Mouse (Mus musculus): Measurements from ENCODE around the gene Sap30. TPM values are rescaled to one million over a fixed set of nuclear protein-coding genes. Genes with fewer than 3 reads are reported as not detected.

Gene Sap30
- polyA plus RNA-seq, 1 experiment, result 20.5 TPM

DNA sequence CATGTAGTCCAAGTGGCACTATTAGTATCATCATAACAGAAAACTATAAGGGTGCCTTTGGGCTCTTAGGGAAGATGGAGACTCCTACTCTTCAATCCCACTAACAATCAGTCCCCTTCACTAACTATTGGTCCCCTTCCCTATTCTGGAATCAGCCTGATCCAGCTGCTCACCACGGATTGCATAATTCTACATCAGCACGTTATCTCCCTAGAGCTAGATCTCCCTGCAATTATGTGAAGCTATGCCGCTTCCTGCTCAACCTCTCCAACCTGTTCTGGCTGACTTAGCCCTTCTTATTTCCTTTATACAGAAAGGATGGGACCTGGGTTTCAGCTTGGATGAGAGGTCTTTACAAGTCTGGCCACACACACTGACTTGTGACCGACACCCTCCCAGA lies 44.4 kb downstream of the Sap30 start:
- H3K79me2 ChIP-seq (ENCODE audit: control insufficient read depth, insufficient read depth), result no peaks in the 10 kb centered on the region
- H3K36me3 ChIP-seq (ENCODE audit: control insufficient read depth, insufficient read depth), result no peaks in the 10 kb centered on the region
- H3K4me3 ChIP-seq (ENCODE audit: insufficient read depth, poor library complexity, severe bottlenecking), result no peak overlapping the region
- H3K79me3 ChIP-seq (ENCODE audit: low read depth), result no peaks in the 10 kb centered on the region
- TF ChIP-seq MYOD1 (IDR thresholded peaks at IDR 0.05; ENCODE audit: control insufficient read depth, insufficient read length, low read depth), result no peak
- TF ChIP-seq USF1 (IDR thresholded peaks at IDR 0.05; ENCODE audit: low read depth), result no peak
- TF ChIP-seq MYOG (IDR thresholded peaks at IDR 0.05; ENCODE audit: control insufficient read depth, extremely low read depth, insufficient read length), result no peak
- no peak for TF ChIP-seq MAX (IDR thresholded peaks at IDR 0.05)
- TF ChIP-seq CEBPB (IDR thresholded peaks at IDR 0.05; ENCODE audit: low read depth), result no peak
- no peak for TF ChIP-seq CTCF (IDR thresholded peaks at IDR 0.05; ENCODE audit: control insufficient read depth, insufficient read depth, insufficient read length)
- no peak for TF ChIP-seq FOSL1 (IDR thresholded peaks at IDR 0.05; ENCODE audit: insufficient read depth, low read length, poor library complexity, severe bottlenecking)
- H3K27me3 ChIP-seq (ENCODE audit: control insufficient read depth, insufficient read depth, insufficient read length), result peaks cover 3% of the 10 kb centered on the region
- H3ac ChIP-seq (ENCODE audit: control insufficient read depth, insufficient read length, low read depth), result no peak overlapping the region

DNA sequence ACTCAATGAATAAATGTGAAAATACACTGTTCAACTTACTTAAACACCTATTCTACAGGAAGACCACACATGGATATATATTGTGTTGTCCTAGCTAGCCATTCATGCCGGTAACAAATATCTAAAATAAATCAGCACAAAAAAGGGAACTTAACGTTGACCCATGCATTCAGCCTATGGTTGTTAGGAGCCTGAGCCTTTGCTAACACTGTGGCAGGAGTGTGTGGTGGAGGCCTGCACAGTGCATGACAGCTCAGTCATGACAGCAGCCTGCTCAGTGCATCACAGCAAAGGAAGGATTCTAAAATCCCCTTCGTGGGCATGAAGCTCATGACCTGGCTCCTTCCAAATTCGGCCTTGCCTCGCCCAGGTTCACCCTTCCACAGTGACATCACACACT lies 46.1 kb downstream of the Sap30 start:
- H3K36me3 ChIP-seq (ENCODE audit: control insufficient read depth, insufficient read depth), result no peaks in the 10 kb centered on the region
- no peaks in the 10 kb centered on the region for H3K79me2 ChIP-seq (ENCODE audit: control insufficient read depth, insufficient read depth)
- H3K27me3 ChIP-seq (ENCODE audit: control insufficient read depth, insufficient read depth, insufficient read length), result peaks cover 8% of the 10 kb centered on the region
- no peaks in the 10 kb centered on the region for H3K79me3 ChIP-seq (ENCODE audit: low read depth)
- no peak overlapping the region for H3K4me3 ChIP-seq (ENCODE audit: insufficient read depth, poor library complexity, severe bottlenecking)
- H3ac ChIP-seq (ENCODE audit: control insufficient read depth, insufficient read length, low read depth), result no peak overlapping the region
- TF ChIP-seq MYOG (IDR thresholded peaks at IDR 0.05; ENCODE audit: control insufficient read depth, extremely low read depth, insufficient read length), result no peak
- no peak for TF ChIP-seq MYOD1 (IDR thresholded peaks at IDR 0.05; ENCODE audit: control insufficient read depth, insufficient read length, low read depth)
- TF ChIP-seq CTCF (IDR thresholded peaks at IDR 0.05; ENCODE audit: control insufficient read depth, insufficient read depth, insufficient read length), result no peak
- TF ChIP-seq FOSL1 (IDR thresholded peaks at IDR 0.05; ENCODE audit: insufficient read depth, low read length, poor library complexity, severe bottlenecking), result no peak
- TF ChIP-seq MAX (IDR thresholded peaks at IDR 0.05), result no peak
- TF ChIP-seq USF1 (IDR thresholded peaks at IDR 0.05; ENCODE audit: low read depth), result no peak
- TF ChIP-seq CEBPB (IDR thresholded peaks at IDR 0.05; ENCODE audit: low read depth), result no peak

DNA sequence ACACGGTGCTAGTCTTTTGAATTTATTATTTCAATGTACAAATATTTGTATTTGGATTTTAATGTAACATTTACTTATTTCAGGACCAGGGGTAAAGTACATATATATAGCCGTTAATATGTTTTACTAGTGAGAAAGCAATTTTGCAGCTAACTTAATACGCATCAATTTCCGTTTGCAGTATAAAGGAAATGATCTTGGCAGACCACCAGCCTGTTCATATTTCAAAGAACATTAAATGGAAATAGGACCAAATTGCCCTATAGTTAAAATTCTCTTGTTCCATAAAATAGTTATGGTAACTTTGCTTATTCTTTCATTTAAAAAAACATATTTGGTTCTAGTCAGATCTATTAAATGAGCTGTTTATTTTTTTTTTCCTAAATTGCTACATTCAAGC lies 46.5 kb downstream of the Sap30 start:
- H3K4me3 ChIP-seq (ENCODE audit: insufficient read depth, poor library complexity, severe bottlenecking), result no peak overlapping the region
- H3ac ChIP-seq (ENCODE audit: control insufficient read depth, insufficient read length, low read depth), result no peak overlapping the region
- no peaks in the 10 kb centered on the region for H3K36me3 ChIP-seq (ENCODE audit: control insufficient read depth, insufficient read depth)
- peaks cover 8% of the 10 kb centered on the region for H3K27me3 ChIP-seq (ENCODE audit: control insufficient read depth, insufficient read depth, insufficient read length)
- TF ChIP-seq USF1 (IDR thresholded peaks at IDR 0.05; ENCODE audit: low read depth), result no peak
- no peak for TF ChIP-seq MYOG (IDR thresholded peaks at IDR 0.05; ENCODE audit: control insufficient read depth, extremely low read depth, insufficient read length)
- no peak for TF ChIP-seq MAX (IDR thresholded peaks at IDR 0.05)
- no peak for TF ChIP-seq MYOD1 (IDR thresholded peaks at IDR 0.05; ENCODE audit: control insufficient read depth, insufficient read length, low read depth)
- TF ChIP-seq FOSL1 (IDR thresholded peaks at IDR 0.05; ENCODE audit: insufficient read depth, low read length, poor library complexity, severe bottlenecking), result no peak
- no peak for TF ChIP-seq CEBPB (IDR thresholded peaks at IDR 0.05; ENCODE audit: low read depth)
- no peak for TF ChIP-seq CTCF (IDR thresholded peaks at IDR 0.05; ENCODE audit: control insufficient read depth, insufficient read depth, insufficient read length)
- no peaks in the 10 kb centered on the region for H3K79me2 ChIP-seq (ENCODE audit: control insufficient read depth, insufficient read depth)
- H3K79me3 ChIP-seq (ENCODE audit: low read depth), result no peaks in the 10 kb centered on the region

DNA sequence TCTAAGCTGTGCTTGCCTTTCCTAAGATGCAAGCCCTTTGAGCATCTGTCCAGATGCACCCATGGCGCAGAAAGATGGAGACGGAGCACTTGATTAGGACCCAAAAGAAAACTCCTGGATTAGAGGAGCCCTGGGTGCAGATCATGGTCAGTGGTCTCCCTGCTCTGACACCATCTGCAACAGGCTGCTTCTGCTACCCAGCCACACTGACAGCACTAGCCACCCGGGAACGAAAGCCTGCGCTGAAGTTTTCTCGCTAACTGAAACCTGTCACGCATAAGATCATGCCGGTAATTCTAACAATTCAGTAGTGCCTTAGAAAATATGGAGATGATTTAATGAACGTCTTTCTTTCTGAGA lies 51.2 kb downstream of the Sap30 start:
- no peaks in the 10 kb centered on the region for H3K79me3 ChIP-seq (ENCODE audit: low read depth)
- H3K4me3 ChIP-seq (ENCODE audit: insufficient read depth, poor library complexity, severe bottlenecking), result no peak overlapping the region
- H3ac ChIP-seq (ENCODE audit: control insufficient read depth, insufficient read length, low read depth), result no peak overlapping the region
- H3K27me3 ChIP-seq (ENCODE audit: control insufficient read depth, insufficient read depth, insufficient read length), result peaks cover 8% of the 10 kb centered on the region
- no peaks in the 10 kb centered on the region for H3K79me2 ChIP-seq (ENCODE audit: control insufficient read depth, insufficient read depth)
- TF ChIP-seq CEBPB (IDR thresholded peaks at IDR 0.05; ENCODE audit: low read depth) (no peak), MAX (IDR thresholded peaks at IDR 0.05) (no peak), CTCF (IDR thresholded peaks at IDR 0.05; ENCODE audit: control insufficient read depth, insufficient read depth, insufficient read length) (no peak)
- no peaks in the 10 kb centered on the region for H3K36me3 ChIP-seq (ENCODE audit: control insufficient read depth, insufficient read depth)

DNA sequence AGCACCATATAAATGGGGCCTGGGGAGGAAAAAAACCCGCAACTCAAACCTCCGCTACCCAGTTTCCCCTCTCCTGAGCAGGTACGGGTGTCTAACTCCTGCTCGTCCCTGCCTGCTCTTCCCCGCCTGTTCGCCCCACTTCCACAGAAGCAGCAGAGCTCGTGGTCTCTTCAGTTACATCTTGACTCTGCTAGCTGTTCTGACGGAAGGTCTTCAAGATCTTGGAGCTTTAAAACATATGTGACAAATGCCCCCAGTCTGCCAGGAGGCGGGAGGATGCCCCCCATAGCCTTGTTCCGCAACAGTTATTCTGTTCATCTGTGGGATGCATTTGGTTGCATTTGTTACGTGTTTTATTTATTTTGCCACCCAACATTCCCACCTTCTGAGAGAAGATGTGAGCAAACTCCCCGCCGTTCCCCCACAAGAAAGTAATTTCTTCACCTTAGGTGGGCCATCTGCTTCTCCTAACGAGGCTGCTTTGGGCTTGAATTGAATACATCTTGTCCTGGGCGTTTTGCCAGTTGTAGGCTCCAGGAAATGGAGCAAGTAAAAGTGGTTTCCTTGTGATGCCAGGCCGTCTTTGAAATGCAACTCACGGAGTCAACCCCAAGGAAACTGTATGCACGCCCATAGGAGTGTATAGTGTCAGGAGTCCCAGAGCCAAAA lies 51.8 kb downstream of the Sap30 start:
- H3K79me2 ChIP-seq (ENCODE audit: control insufficient read depth, insufficient read depth), result no peaks in the 10 kb centered on the region
- H3K79me3 ChIP-seq (ENCODE audit: low read depth), result no peaks in the 10 kb centered on the region

DNA sequence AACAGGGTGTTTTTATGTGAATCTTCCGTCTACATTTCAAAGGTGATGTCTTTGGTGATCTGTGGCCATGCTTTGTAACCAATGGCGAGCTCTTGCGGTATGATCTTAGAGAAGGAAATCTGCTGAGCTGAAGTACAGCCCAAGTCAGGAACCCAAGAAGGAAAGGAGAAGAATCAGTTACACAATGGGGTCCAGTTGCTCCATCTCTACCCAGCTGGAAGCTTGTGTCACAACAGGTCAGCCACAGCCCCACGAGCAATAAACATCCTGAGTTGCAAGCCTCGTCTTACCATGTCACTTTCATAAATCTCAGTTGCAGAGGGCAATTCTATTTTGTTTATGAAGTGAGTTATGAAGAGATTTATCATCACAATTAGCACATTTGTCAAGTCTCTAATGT lies 54.9 kb downstream of the Sap30 start:
- Histone ChIP-seq H3K4me3 (ENCODE audit: insufficient read depth, poor library complexity, severe bottlenecking) (no peak overlapping the region), H3K27me3 (ENCODE audit: control insufficient read depth, insufficient read depth, insufficient read length) (peaks cover 5% of the 10 kb centered on the region), H3K79me2 (ENCODE audit: control insufficient read depth, insufficient read depth) (no peaks in the 10 kb centered on the region), H3K79me3 (ENCODE audit: low read depth) (no peaks in the 10 kb centered on the region), H3K36me3 (ENCODE audit: control insufficient read depth, insufficient read depth) (no peaks in the 10 kb centered on the region), H3ac (ENCODE audit: control insufficient read depth, insufficient read length, low read depth) (no peak overlapping the region)
- TF ChIP-seq FOSL1 (IDR thresholded peaks at IDR 0.05; ENCODE audit: insufficient read depth, low read length, poor library complexity, severe bottlenecking) (no peak), MYOG (IDR thresholded peaks at IDR 0.05; ENCODE audit: control insufficient read depth, extremely low read depth, insufficient read length) (no peak), CEBPB (IDR thresholded peaks at IDR 0.05; ENCODE audit: low read depth) (no peak), USF1 (IDR thresholded peaks at IDR 0.05; ENCODE audit: low read depth) (no peak), MAX (IDR thresholded peaks at IDR 0.05) (no peak), CTCF (IDR thresholded peaks at IDR 0.05; ENCODE audit: control insufficient read depth, insufficient read depth, insufficient read length) (no peak), MYOD1 (IDR thresholded peaks at IDR 0.05; ENCODE audit: control insufficient read depth, insufficient read length, low read depth) (no peak)

More for the DNA sequence above, 51.8 kb downstream of the Sap30 start:
- TF ChIP-seq USF1 (IDR thresholded peaks at IDR 0.05; ENCODE audit: low read depth) (no peak), MYOG (IDR thresholded peaks at IDR 0.05; ENCODE audit: control insufficient read depth, extremely low read depth, insufficient read length) (no peak), CEBPB (IDR thresholded peaks at IDR 0.05; ENCODE audit: low read depth) (no peak), MYOD1 (IDR thresholded peaks at IDR 0.05; ENCODE audit: control insufficient read depth, insufficient read length, low read depth) (no peak), MAX (IDR thresholded peaks at IDR 0.05) (no peak), CTCF (IDR thresholded peaks at IDR 0.05; ENCODE audit: control insufficient read depth, insufficient read depth, insufficient read length) (no peak), FOSL1 (IDR thresholded peaks at IDR 0.05; ENCODE audit: insufficient read depth, low read length, poor library complexity, severe bottlenecking) (no peak)
- H3K27me3 ChIP-seq (ENCODE audit: control insufficient read depth, insufficient read depth, insufficient read length), result peaks cover 8% of the 10 kb centered on the region
- no peak overlapping the region for H3K4me3 ChIP-seq (ENCODE audit: insufficient read depth, poor library complexity, severe bottlenecking)
- no peaks in the 10 kb centered on the region for H3K36me3 ChIP-seq (ENCODE audit: control insufficient read depth, insufficient read depth)
- no peak overlapping the region for H3ac ChIP-seq (ENCODE audit: control insufficient read depth, insufficient read length, low read depth)

Data from C2C12 (cell line).